Mouse (Mus musculus) ES-E14 (cell line): ENCODE measurements around the gene Hmx2.

Experiments used
- CHD2 ChIP-seq: IDR thresholded peaks from 2 replicates; pipeline ENCODE4 v1.6.1; 2014; ENCODE audit warnings: mild to moderate bottlenecking, low read depth, low read length, inconsistent platforms
- MAFK ChIP-seq: IDR thresholded peaks from 2 replicates; pipeline ENCODE4 v1.6.1; 2014; ENCODE audit warnings: mild to moderate bottlenecking, low read depth, low read length, inconsistent platforms; ENCODE audit not compliant: insufficient read depth
- ZC3H11A ChIP-seq: IDR thresholded peaks from 2 replicates; pipeline ENCODE4 v1.6.1; 2012; ENCODE audit warnings: low read depth, mild to moderate bottlenecking, inconsistent platforms, low read length, borderline replicate concordance
- ZNF384 ChIP-seq: IDR thresholded peaks from 2 replicates; pipeline ENCODE4 v1.6.1; 2012; ENCODE audit warnings: low read depth, low read length, inconsistent platforms

DNA sequence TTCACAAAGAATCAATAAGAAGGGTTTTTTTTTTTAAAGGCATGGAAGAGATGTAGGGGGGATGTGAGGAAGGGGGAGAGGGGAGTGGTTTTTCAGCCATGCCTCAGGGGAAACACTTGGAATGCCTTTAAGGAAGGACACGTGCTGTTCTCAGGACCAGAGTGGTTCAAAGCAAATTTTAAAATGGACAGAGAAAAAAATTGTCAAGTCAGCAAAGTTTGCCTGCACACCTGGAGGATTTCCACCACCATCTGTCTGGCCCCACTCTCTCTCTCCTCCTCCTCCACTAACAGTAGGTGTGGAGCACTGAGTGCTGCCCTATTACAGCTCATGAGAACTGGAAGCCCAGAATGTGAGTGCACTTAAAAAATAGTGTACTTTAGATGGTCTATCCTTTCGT, 44.8 kb upstream of the Hmx2 start:
- no peak for TF ChIP-seq ZNF384
- TF ChIP-seq ZC3H11A = no peak
- TF ChIP-seq CHD2 = no peak
- peak; percentile 89 for TF ChIP-seq MAFK
